Mouse (Mus musculus) ES-E14 (cell line): ENCODE measurements around the gene Col13a1.

ENCODE experiments used
- CHD2 ChIP-seq: IDR thresholded peaks from 2 replicates; pipeline ENCODE4 v1.6.1; 2014; ENCODE audit warnings: mild to moderate bottlenecking, low read depth, low read length, inconsistent platforms
- HCFC1 ChIP-seq: IDR thresholded peaks from 2 replicates; pipeline ENCODE4 v1.6.1; 2012; ENCODE audit warnings: low read length, inconsistent platforms, borderline replicate concordance; ENCODE audit not compliant: insufficient read depth
- MAFK ChIP-seq: IDR thresholded peaks from 2 replicates; pipeline ENCODE4 v1.6.1; 2014; ENCODE audit warnings: mild to moderate bottlenecking, low read depth, low read length, inconsistent platforms; ENCODE audit not compliant: insufficient read depth

DNA sequence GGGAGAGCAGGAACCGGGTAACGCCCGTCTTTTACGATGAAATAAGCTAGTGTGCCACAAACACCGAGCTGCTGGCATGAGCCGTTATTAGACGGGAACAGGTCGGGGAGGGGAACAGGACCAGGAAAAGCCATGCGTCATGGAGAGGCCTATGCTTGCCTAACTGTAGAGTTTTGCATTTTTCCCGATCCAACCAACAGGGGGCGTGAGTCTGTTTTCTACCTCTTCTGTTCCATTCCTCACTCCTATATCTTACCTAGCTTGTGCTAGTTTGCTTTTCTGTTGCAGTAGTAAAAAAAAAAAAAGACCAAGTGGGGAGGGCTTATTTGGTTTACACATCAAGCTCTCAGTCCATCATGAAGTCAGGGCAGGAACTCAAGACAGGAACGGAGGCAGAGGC is 61.8 kb downstream of the Col13a1 start:
- no peak for TF ChIP-seq HCFC1
- TF ChIP-seq MAFK, result no peak
- TF ChIP-seq CHD2, result no peak
